Mouse (Mus musculus) heart, postnatal 4 days (tissue): ENCODE results near the gene Syt13. TPM values are rescaled to one million over a fixed set of nuclear protein-coding genes. Genes with fewer than 3 reads are reported as not detected.

Experiments used
- DNase-seq: peaks from one replicate; pipeline ENCODE4 v3.0.0; 2021
- total RNA-seq, 2 experiments: library from RNA; stranded (reverse); gene quantifications; 2 replicates each; pipeline ENCODE4 v1.2.3; 2021

Syt13 gene
- total RNA-seq = under 1 TPM; 0.17 to 0.41 TPM

GRCm38 (mm10) chr2:92914933-92915553 is at the start of gene Syt13:
TSS of gene Syt13 (plus strand) at chr2:92915098.
- peak; percentile 68 for DNase-seq

GRCm38 (mm10) chr2:92866616-92867015 is 48.3 kb upstream of the Syt13 start:
- DNase-seq = no peak

GRCm38 (mm10) chr2:92870139-92870836 is 44.6 kb upstream of the Syt13 start:
- no peak for DNase-seq

- DNase-seq = no peak
Observed at GRCm38 (mm10) chr2:92871093-92871686, 43.7 kb upstream of the Syt13 start.

GRCm38 (mm10) chr2:92872652-92873051 is 42.2 kb upstream of the Syt13 start:
- no peak for DNase-seq

- no peak for DNase-seq
Observed at GRCm38 (mm10) chr2:92874592-92874991, 40.3 kb upstream of the Syt13 start.

- no peak for DNase-seq
Observed at GRCm38 (mm10) chr2:92877488-92877887, 37.4 kb upstream of the Syt13 start.

GRCm38 (mm10) chr2:92883039-92883911 is 31.6 kb upstream of the Syt13 start:
- DNase-seq = peak; percentile 68

- DNase-seq = peak; percentile 26
Observed at GRCm38 (mm10) chr2:92883912-92884243, 31.0 kb upstream of the Syt13 start.

GRCm38 (mm10) chr2:92884976-92885375 is 29.9 kb upstream of the Syt13 start:
- DNase-seq = no peak

- DNase-seq = no peak
Observed at GRCm38 (mm10) chr2:92886862-92887261, 28.0 kb upstream of the Syt13 start.

- DNase-seq = no peak
Observed at GRCm38 (mm10) chr2:92892524-92892923, 22.4 kb upstream of the Syt13 start.

GRCm38 (mm10) chr2:92903650-92904049 is 11.2 kb upstream of the Syt13 start:
- DNase-seq = no peak

- peak; percentile 57 for DNase-seq
Observed at GRCm38 (mm10) chr2:92904307-92904859, 10.5 kb upstream of the Syt13 start.

GRCm38 (mm10) chr2:92910371-92910770 is 4.5 kb upstream of the Syt13 start:
- DNase-seq = peak; percentile 57

GRCm38 (mm10) chr2:92912312-92912711 is 2.6 kb upstream of the Syt13 start:
- no peak for DNase-seq

- no peak for DNase-seq
Observed at GRCm38 (mm10) chr2:92913295-92913694, 1.6 kb upstream of the Syt13 start.

GRCm38 (mm10) chr2:92915659-92916631 is 1.0 kb downstream of the Syt13 start:
- DNase-seq = no peak

GRCm38 (mm10) chr2:92917405-92918142 is 2.7 kb downstream of the Syt13 start:
- DNase-seq = no peak

GRCm38 (mm10) chr2:92920709-92921108 is 5.8 kb downstream of the Syt13 start:
- no peak for DNase-seq
